Mouse (Mus musculus): ENCODE data around the gene Gpx4. TPM values are rescaled to one million over a fixed set of nuclear protein-coding genes. Genes with fewer than 3 reads are reported as not detected.

The Gpx4 gene
- polyA plus RNA-seq, 1 experiment from 2014 or later: 517 TPM

DNA sequence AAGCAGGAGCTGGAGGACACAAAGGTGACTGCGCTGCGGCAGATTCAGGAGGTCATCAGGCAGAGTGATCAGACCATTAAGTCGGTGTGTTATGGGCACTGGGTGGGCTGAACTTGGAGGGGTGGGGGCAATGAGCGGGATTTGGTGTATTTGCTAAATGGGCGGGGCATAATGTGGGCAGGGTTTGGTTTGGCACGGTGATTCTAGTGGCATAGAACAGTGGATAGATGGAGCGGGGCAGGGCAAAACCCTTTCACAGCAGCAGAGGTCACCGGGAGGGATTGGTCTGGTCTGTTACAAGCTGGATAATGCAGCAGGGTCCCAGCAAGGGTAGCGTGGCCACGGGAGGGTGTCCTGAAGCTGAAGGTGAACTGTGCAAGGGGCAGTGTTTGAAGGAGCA lies 21.5 kb upstream of the Gpx4 start:
- Histone ChIP-seq H3K36me3 (ENCODE audit: control insufficient read depth, insufficient read depth, low read length) (no peaks in the 10 kb centered on the region), H3K9ac (ENCODE audit: low read depth, low read length) (no peak overlapping the region), H3K4me2 (ENCODE audit: low read depth, low read length) (no peak overlapping the region), H3K27me3 (replicated peaks; ENCODE audit: control insufficient read depth, insufficient read depth, low read length) (no peaks in the 10 kb centered on the region), H3K4me3 (ENCODE audit: low read depth, low read length) (no peak overlapping the region), H3K4me1 (ENCODE audit: control insufficient read depth, insufficient read depth, low read length) (no peaks in the 10 kb centered on the region), H3K27ac (replicated peaks; ENCODE audit: low read depth, low read length) (no peak overlapping the region), H3K9me3 (ENCODE audit: control insufficient read depth, low read length) (no peaks in the 10 kb centered on the region)
- DNase-seq (ENCODE audit: low spot score): no peak
- ATAC-seq (ENCODE audit: low read depth): no peak
- 81% methylated on average over 10 of the region's 10 CpGs for WGBS

DNA sequence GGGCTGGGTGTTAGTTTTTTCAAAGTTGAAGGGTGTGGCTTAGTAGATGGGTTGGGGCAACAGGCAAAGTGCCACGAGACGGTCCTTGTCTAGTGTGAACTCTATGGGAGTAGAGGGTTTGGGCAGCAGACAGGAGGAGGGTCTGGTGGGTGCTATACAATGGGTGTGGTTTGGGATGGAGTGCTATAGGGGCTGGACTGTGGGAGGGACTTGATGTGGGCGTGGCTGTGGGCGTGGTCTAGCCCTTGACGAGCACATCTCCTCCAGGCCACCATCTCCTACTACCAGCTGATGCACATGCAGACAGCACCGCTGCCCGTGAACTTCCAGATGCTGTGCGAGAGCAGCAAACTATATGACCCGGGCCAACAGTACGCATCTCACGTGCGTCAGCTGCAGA lies 21.1 kb upstream of the Gpx4 start:
- Histone ChIP-seq H3K4me3 (ENCODE audit: low read depth, low read length) (no peak overlapping the region), H3K27me3 (replicated peaks; ENCODE audit: control insufficient read depth, insufficient read depth, low read length) (no peaks in the 10 kb centered on the region), H3K36me3 (ENCODE audit: control insufficient read depth, insufficient read depth, low read length) (no peaks in the 10 kb centered on the region), H3K4me1 (ENCODE audit: control insufficient read depth, insufficient read depth, low read length) (no peaks in the 10 kb centered on the region), H3K9me3 (ENCODE audit: control insufficient read depth, low read length) (no peaks in the 10 kb centered on the region), H3K4me2 (ENCODE audit: low read depth, low read length) (no peak overlapping the region), H3K27ac (replicated peaks; ENCODE audit: low read depth, low read length) (no peak overlapping the region), H3K9ac (ENCODE audit: low read depth, low read length) (no peak overlapping the region)
- WGBS: 65% methylated on average over 12 of the region's 12 CpGs
- DNase-seq (ENCODE audit: low spot score) (no peak), ATAC-seq (ENCODE audit: low read depth) (no peak)

DNA sequence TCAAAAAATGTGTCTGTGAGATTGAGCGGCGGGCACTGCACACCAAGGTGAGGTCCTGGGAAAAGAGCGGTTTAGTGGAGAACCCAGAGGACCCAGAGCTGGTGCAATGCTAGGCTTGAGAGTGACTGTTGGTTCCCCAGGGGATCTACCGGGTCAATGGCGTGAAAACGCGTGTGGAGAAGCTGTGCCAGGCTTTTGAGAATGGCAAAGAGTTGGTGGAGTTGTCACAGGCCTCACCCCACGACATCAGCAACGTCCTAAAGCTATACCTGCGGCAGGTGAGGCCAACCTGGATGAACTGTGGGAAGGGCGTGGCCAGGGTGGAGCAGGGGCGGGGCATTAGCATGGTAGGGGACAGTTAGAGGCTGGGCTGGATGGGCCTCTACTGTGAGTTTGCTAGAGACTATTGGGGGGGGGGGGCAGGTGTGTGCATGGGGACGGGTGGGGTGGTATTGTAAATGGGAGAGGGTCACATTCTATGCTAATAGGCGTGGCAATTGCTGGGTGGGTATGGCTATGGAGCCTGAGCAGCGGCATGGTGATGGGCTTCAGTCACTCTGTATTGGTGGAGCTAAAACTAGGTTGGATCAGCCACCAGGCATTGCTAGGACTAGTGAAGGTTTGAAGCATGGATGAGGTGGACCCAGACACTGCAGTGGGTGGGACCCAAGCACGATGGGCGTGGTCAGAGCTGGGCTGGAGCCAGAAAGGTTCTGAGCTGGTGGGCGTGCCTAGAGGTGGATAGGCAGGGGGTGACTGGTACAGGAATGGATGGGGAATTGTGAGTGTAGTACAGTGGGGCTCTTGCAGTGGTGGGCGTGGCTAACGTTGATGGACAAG lies 19.1 kb upstream of the Gpx4 start:
- H3K27ac ChIP-seq (replicated peaks; ENCODE audit: low read depth, low read length): no peak overlapping the region

DNA sequence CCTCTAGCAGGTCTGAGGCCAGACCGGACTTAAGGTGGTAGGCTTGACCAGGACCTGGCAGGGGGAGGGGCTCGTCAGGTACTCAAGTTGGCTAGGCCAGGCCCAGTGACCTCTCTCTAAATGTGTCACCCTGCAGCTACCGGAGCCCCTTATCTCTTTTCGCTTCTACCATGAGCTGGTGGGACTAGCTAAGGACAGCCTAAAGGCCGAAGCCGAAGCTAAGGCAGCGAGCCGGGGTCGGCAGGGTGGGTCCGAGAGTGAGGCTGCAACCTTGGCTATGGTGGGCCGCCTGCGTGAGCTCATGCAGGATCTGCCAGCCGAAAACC lies 18.5 kb upstream of the Gpx4 start:
- Histone ChIP-seq H3K4me2 (ENCODE audit: low read depth, low read length) (no peak overlapping the region), H3K27ac (replicated peaks; ENCODE audit: low read depth, low read length) (no peak overlapping the region), H3K4me1 (ENCODE audit: control insufficient read depth, insufficient read depth, low read length) (0 out of 2 replicates have a peak, but pooled peaks cover 7% of the 10 kb centered on the region), H3K9me3 (ENCODE audit: control insufficient read depth, low read length) (no peaks in the 10 kb centered on the region), H3K9ac (ENCODE audit: low read depth, low read length) (no peak overlapping the region), H3K27me3 (replicated peaks; ENCODE audit: control insufficient read depth, insufficient read depth, low read length) (no peaks in the 10 kb centered on the region), H3K4me3 (ENCODE audit: low read depth, low read length) (no peak overlapping the region), H3K36me3 (ENCODE audit: control insufficient read depth, insufficient read depth, low read length) (no peaks in the 10 kb centered on the region)
- no peak for DNase-seq (ENCODE audit: low spot score)
- WGBS: 94% methylated on average over 13 of the region's 13 CpGs
- no peak for ATAC-seq (ENCODE audit: low read depth)

More for the DNA sequence above, 19.1 kb upstream of the Gpx4 start:
- no peak for DNase-seq (ENCODE audit: low spot score)
- WGBS: 74% methylated on average over 19 of the region's 20 CpGs
- H3K36me3 ChIP-seq (ENCODE audit: control insufficient read depth, insufficient read depth, low read length): no peaks in the 10 kb centered on the region
- ATAC-seq (ENCODE audit: low read depth): no peak
- no peak overlapping the region for H3K4me2 ChIP-seq (ENCODE audit: low read depth, low read length)
- 0 out of 2 replicates have a peak, but pooled peaks cover 4% of the 10 kb centered on the region for H3K4me1 ChIP-seq (ENCODE audit: control insufficient read depth, insufficient read depth, low read length)
- H3K9ac ChIP-seq (ENCODE audit: low read depth, low read length): no peak overlapping the region
- H3K9me3 ChIP-seq (ENCODE audit: control insufficient read depth, low read length): no peaks in the 10 kb centered on the region
- H3K27me3 ChIP-seq (replicated peaks; ENCODE audit: control insufficient read depth, insufficient read depth, low read length): no peaks in the 10 kb centered on the region
- no peak overlapping the region for H3K4me3 ChIP-seq (ENCODE audit: low read depth, low read length)

DNA sequence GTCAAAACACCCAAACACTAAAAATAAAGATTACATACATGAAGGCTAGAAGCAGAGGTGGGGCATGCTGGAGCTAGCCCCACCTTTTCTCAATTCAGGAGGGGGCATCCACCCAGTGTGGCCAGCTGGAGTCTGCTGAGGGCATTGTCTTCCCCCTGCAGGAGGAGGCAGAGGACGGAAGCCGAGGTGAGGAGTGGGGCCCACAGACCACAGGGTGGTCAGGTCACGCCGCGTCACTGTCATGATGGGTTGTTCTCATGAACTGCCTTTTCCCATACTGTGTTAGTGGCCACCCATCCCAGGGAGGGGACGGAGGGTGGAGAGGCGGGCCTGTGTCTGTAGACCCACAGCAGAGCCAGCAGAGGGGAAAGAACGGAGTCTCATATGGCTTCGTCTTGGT lies 16.8 kb upstream of the Gpx4 start:
- Histone ChIP-seq H3K27me3 (replicated peaks; ENCODE audit: control insufficient read depth, insufficient read depth, low read length) (no peaks in the 10 kb centered on the region), H3K4me3 (ENCODE audit: low read depth, low read length) (no peak overlapping the region), H3K4me2 (ENCODE audit: low read depth, low read length) (no peak overlapping the region), H3K27ac (replicated peaks; ENCODE audit: low read depth, low read length) (no peak overlapping the region), H3K4me1 (ENCODE audit: control insufficient read depth, insufficient read depth, low read length) (0 out of 2 replicates have a peak, but pooled peaks cover 7% of the 10 kb centered on the region), H3K36me3 (ENCODE audit: control insufficient read depth, insufficient read depth, low read length) (peaks cover 8% of the 10 kb centered on the region), H3K9ac (ENCODE audit: low read depth, low read length) (no peak overlapping the region; the same call in 1 of the 2 replicates), H3K9me3 (ENCODE audit: control insufficient read depth, low read length) (no peaks in the 10 kb centered on the region)
- no peak for ATAC-seq (ENCODE audit: low read depth)
- no peak for DNase-seq (ENCODE audit: low spot score)
- WGBS: 87% methylated on average over 8 of the region's 9 CpGs

DNA sequence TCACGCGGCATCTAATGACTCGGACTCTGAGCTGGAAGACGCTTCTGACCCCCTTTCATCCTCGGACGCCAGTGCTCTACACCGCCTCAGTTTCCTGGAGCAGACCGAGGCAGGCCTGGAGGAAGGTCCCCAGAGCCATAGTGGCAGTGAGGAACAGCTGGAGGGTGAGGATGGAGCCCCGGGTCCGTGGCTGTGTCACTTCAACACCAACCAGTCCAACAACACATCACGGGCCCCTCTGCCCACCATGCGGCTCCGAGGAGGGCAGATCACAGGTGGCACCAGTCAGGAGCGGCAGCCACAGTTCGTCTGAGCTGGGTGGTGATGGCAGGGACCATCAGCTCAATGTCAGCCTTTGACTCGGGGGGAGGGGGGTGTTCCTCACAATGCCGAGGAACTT lies 16.2 kb upstream of the Gpx4 start:
- ATAC-seq (ENCODE audit: low read depth): no peak
- Histone ChIP-seq H3K4me1 (ENCODE audit: control insufficient read depth, insufficient read depth, low read length) (0 out of 2 replicates have a peak, but pooled peaks cover 7% of the 10 kb centered on the region), H3K36me3 (ENCODE audit: control insufficient read depth, insufficient read depth, low read length) (peaks cover 14% of the 10 kb centered on the region), H3K4me2 (ENCODE audit: low read depth, low read length) (no peak overlapping the region), H3K9me3 (ENCODE audit: control insufficient read depth, low read length) (no peaks in the 10 kb centered on the region), H3K27me3 (replicated peaks; ENCODE audit: control insufficient read depth, insufficient read depth, low read length) (no peaks in the 10 kb centered on the region), H3K4me3 (ENCODE audit: low read depth, low read length) (no peak overlapping the region), H3K27ac (replicated peaks; ENCODE audit: low read depth, low read length) (no peak overlapping the region), H3K9ac (ENCODE audit: low read depth, low read length) (peak overlapping the region; percentile 14; the same call in 1 of the 2 replicates)
- no peak for DNase-seq (ENCODE audit: low spot score)
- 77% methylated on average over 17 of the region's 17 CpGs for WGBS

DNA sequence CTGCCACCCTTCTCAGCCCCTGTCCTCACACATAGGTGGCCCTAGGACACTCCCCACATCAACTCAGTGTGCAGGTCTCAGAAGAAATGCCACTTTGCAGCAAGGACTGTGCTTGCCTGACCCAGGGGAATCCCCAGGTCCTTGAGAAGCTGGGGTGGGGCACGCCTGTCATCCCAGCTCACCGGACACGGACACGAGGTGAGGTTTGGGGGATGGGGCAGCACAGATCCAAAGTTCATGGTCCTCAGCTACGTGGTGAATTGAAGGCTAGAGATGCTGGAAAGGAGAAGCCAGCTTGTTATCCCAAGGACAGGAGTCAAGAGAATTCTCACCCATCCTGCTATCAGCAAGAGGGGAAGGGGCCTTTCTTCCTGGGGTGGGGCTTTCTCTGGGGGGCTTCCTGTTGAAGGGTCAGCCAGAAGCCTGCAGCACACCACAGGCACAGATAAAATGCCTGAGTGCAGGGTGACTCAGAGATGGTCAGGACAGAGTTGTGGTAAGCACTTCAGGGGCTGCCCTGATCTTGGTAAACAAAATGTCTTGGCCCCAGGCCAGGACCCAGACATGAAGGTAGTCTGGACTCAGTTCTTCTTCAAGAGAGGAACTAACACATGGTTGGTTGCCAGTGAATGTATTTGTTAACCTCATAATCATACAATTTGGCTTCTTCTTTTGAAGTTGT lies 14.0 kb upstream of the Gpx4 start:
- H3K4me1 ChIP-seq (ENCODE audit: control insufficient read depth, insufficient read depth, low read length): 0 out of 2 replicates have a peak, but pooled peaks cover 7% of the 10 kb centered on the region
- 70% methylated on average over 5 of the region's 5 CpGs for WGBS
- H3K36me3 ChIP-seq (ENCODE audit: control insufficient read depth, insufficient read depth, low read length): peaks cover 36% of the 10 kb centered on the region
- no peak overlapping the region for H3K4me3 ChIP-seq (ENCODE audit: low read depth, low read length)
- ATAC-seq (ENCODE audit: low read depth) (peak; percentile 32; the same call in 1 of the 2 replicates), DNase-seq (ENCODE audit: low spot score) (peak; percentile 56)
- no peaks in the 10 kb centered on the region for H3K9me3 ChIP-seq (ENCODE audit: control insufficient read depth, low read length)
- H3K9ac ChIP-seq (ENCODE audit: low read depth, low read length): no peak overlapping the region
- H3K27me3 ChIP-seq (replicated peaks; ENCODE audit: control insufficient read depth, insufficient read depth, low read length): no peaks in the 10 kb centered on the region
- peak overlapping the region; percentile 44 for H3K27ac ChIP-seq (replicated peaks; ENCODE audit: low read depth, low read length)
- no peak overlapping the region for H3K4me2 ChIP-seq (ENCODE audit: low read depth, low read length)

DNA sequence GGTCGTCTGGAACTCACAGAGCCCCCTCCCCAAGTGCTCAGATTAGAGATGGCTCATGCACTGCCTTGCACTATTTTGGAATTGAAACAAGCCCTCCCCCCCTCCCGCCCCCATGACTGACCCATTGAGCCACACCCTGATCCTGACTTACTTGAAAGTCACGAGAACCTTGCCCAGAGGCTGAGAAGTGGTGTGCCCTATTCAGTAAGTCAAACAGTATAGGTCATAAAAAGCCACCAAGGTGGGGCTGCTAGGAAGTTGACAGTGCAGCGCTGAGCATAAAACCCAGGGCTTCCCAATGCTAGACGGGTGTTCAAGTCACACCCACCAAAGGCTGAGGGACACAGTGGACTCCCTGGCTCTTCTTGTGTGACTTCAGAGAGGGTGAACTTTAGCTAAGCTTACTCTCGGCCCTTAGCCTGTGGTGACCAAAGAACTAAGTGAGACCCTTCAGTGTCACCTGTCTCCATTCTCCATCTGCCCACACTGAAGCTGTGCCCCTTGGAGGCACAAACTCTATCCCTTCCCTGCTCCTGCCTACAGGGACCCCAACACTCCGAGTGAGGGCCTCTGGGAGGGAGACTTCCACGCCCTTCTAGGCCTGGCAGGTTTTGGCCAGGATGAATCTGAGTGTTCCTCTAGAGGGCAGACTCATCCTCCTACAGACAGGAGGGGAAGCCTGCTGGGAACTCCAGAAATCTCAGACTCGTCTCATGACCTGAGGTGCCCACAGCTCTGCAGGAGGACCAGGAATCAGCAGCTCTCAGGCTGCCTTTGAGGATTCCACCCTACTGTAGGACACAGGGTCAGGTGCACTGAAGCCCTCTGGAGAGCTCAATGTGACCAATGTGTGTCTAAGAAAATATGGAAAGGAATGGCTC lies 13.2 kb upstream of the Gpx4 start:
- no peak overlapping the region for H3K4me2 ChIP-seq (ENCODE audit: low read depth, low read length)
- H3K27me3 ChIP-seq (replicated peaks; ENCODE audit: control insufficient read depth, insufficient read depth, low read length): no peaks in the 10 kb centered on the region
- ATAC-seq (ENCODE audit: low read depth) (0 out of 2 replicates have a peak, but pooled peaks have one; percentile 31), DNase-seq (ENCODE audit: low spot score) (peak; percentile 68)
- no peaks in the 10 kb centered on the region for H3K9me3 ChIP-seq (ENCODE audit: control insufficient read depth, low read length)
- H3K4me3 ChIP-seq (ENCODE audit: low read depth, low read length): no peak overlapping the region
- H3K9ac ChIP-seq (ENCODE audit: low read depth, low read length): peak overlapping the region; percentile 15; the same call in 1 of the 2 replicates
- 0 out of 2 replicates have a peak, but pooled peaks cover 7% of the 10 kb centered on the region for H3K4me1 ChIP-seq (ENCODE audit: control insufficient read depth, insufficient read depth, low read length)
- 38% methylated on average over 9 of the region's 9 CpGs for WGBS
- peaks cover 41% of the 10 kb centered on the region for H3K36me3 ChIP-seq (ENCODE audit: control insufficient read depth, insufficient read depth, low read length)
- H3K27ac ChIP-seq (replicated peaks; ENCODE audit: low read depth, low read length): peak overlapping the region; percentile 21

Measured in embryonic facial prominence, embryonic 14.5 days (tissue).